Comparison of ENCODE assay signal across 9 mouse cellular contexts in genomic region chr12:31818051-31818461, GRCm38 (mm10).
DNase-seq lines count a peak whose midpoint lies in the region; ATAC-seq lines count a peak whose summit lies in the region.
"Had no signal": no experiment of that assay in that cellular context is flagged by ENCODE, and none has a peak within 500 bp of the region (broad histone marks: within the 10 kb centered on the region; RNA-seq: fewer than 3 reads in every experiment).

No protein-coding gene starts in this region.

- no peak for DNase-seq in hindbrain, embryonic 11.5 days (ENCODE audit: low spot score)
- DNase-seq in 3134 (ENCODE audit: extremely low read depth, insufficient read length, low spot score) = peak; percentile 54
- peak; percentile 67 for DNase-seq in Muller cell, postnatal 12 days (ENCODE audit: inconsistent ontology term)
- peak; percentile 26 to 61 for DNase-seq in cerebellum, postnatal 14 days
- no peak for DNase-seq in left cerebral cortex, postnatal 25 days (ENCODE audit: low spot score in 2 of 2)
- DNase-seq in right cerebral cortex, postnatal 14 days = no peak
- DNase-seq: heart, postnatal 4 days; liver, embryonic 13.5 days had no signal

- no peak overlapping the region for H3K27ac ChIP-seq in hindbrain, embryonic 13.5 days
- no peak overlapping the region for H3K27ac ChIP-seq in hindbrain, embryonic 11.5 days (ENCODE audit: low read depth, low read length)
- H3K27ac ChIP-seq: liver, embryonic 13.5 days had no signal

- 88% methylated on average over 3 of the region's 3 CpGs for WGBS in hindbrain, embryonic 13.5 days
- WGBS in hindbrain, embryonic 11.5 days = 86% methylated on average over 3 of the region's 3 CpGs

- H3K9me3 ChIP-seq in hindbrain, embryonic 13.5 days = no peaks in the 10 kb centered on the region
- no peaks in the 10 kb centered on the region for H3K9me3 ChIP-seq in hindbrain, embryonic 11.5 days (ENCODE audit: control insufficient read depth, low read length)
- H3K9me3 ChIP-seq: liver, embryonic 13.5 days had no signal

- H3K36me3 ChIP-seq in hindbrain, embryonic 13.5 days = peaks cover 2% of the 10 kb centered on the region; the same call in 1 of the 2 replicates
- H3K36me3 ChIP-seq in hindbrain, embryonic 11.5 days (ENCODE audit: control insufficient read depth, insufficient read depth, low read length) = no peaks in the 10 kb centered on the region
- H3K36me3 ChIP-seq: liver, embryonic 13.5 days had no signal

- peak; percentile 32; the same call in 1 of the 2 replicates for ATAC-seq in hindbrain, embryonic 13.5 days (ENCODE audit: low FRiP score)
- ATAC-seq in hindbrain, embryonic 11.5 days (ENCODE audit: low FRiP score) = no peak

- intact Hi-C loops in left cerebral cortex, postnatal 25 days (cut with DNase I) = no loop called here

- H3K27me3 ChIP-seq in hindbrain, embryonic 13.5 days = no peaks in the 10 kb centered on the region
- H3K27me3 ChIP-seq in hindbrain, embryonic 11.5 days (ENCODE audit: control insufficient read depth, insufficient read depth, low read length) = no peaks in the 10 kb centered on the region
- H3K27me3 ChIP-seq: liver, embryonic 13.5 days had no signal

- H3K9ac ChIP-seq in hindbrain, embryonic 13.5 days = no peak overlapping the region
- no peak overlapping the region for H3K9ac ChIP-seq in hindbrain, embryonic 11.5 days (ENCODE audit: low read depth, low read length)
- H3K9ac ChIP-seq: liver, embryonic 13.5 days had no signal

- no peak overlapping the region for H3K4me2 ChIP-seq in hindbrain, embryonic 13.5 days
- no peak overlapping the region for H3K4me2 ChIP-seq in hindbrain, embryonic 11.5 days (replicated peaks; ENCODE audit: low read depth, low read length)
- H3K4me2 ChIP-seq: liver, embryonic 13.5 days had no signal

- H3K4me1 ChIP-seq in hindbrain, embryonic 13.5 days (replicated peaks) = peaks cover 7% of the 10 kb centered on the region; the same call in 1 of the 2 replicates
- H3K4me1 ChIP-seq in hindbrain, embryonic 11.5 days (replicated peaks; ENCODE audit: control insufficient read depth, insufficient read depth, low read length) = no peaks in the 10 kb centered on the region
- H3K4me1 ChIP-seq: liver, embryonic 13.5 days had no signal

- no peak overlapping the region for H3K4me3 ChIP-seq in hindbrain, embryonic 13.5 days
- no peak overlapping the region for H3K4me3 ChIP-seq in hindbrain, embryonic 11.5 days (ENCODE audit: low read depth, low read length)
- H3K4me3 ChIP-seq: liver, embryonic 13.5 days had no signal

Comparison
In these comparisons a context has a peak if more than half of its experiments do, and no peak if none do; other contexts are left out.
1. DNase-seq: peak in 3134 (single experiment), Muller cell, postnatal 12 days (single experiment) and cerebellum, postnatal 14 days (2 of 2); none in hindbrain, embryonic 11.5 days (single experiment), left cerebral cortex, postnatal 25 days (0 of 2) and right cerebral cortex, postnatal 14 days (single experiment).